Mouse (Mus musculus) hindbrain, embryonic 16.5 days (tissue): ENCODE measurements around the gene Ldhal6b. TPM values are rescaled to one million over a fixed set of nuclear protein-coding genes. Genes with fewer than 3 reads are reported as not detected.
A peak's percentile ranks its signal among the peaks of the same experiment; 100 is the strongest.
"Not testable (repeated sequence)": the region's sequence is repeated elsewhere in the genome, so short reads cannot be mapped to it uniquely, and the experiment has no call there.

ENCODE experiments used
- ATAC-seq: fragments of 200-750 bp; cut with Nextera tagmentation; 2 replicates; pipeline ENCODE4 v1.8.0; 2017; ENCODE audit warnings: moderate TSS enrichment, moderate library complexity
- H3K27ac ChIP-seq: fragments of 300-500 bp; sonication (generic); 2 replicates; pipeline ENCODE4 v1.5.1; 2014; ENCODE audit warnings: low read depth, mild to moderate bottlenecking, control low read depth, low read length, moderate library complexity
- H3K27me3 ChIP-seq: fragments of 300-500 bp; sonication (generic); replicated peaks from 2 replicates; pipeline ENCODE4 v1.6.1; 2014; ENCODE audit warnings: low read length; ENCODE audit not compliant: control insufficient read depth, insufficient read depth
- H3K36me3 ChIP-seq: fragments of 300-500 bp; sonication (generic); 2 replicates; pipeline ENCODE4 v1.6.1; 2014; ENCODE audit warnings: mild to moderate bottlenecking, low read length, moderate library complexity, mixed read lengths; ENCODE audit not compliant: control insufficient read depth, insufficient read depth
- H3K4me1 ChIP-seq: fragments of 300-500 bp; sonication (generic); 2 replicates; pipeline ENCODE4 v1.6.1; 2014; ENCODE audit warnings: low read depth, low read length; ENCODE audit not compliant: control insufficient read depth, insufficient read depth
- H3K4me2 ChIP-seq: fragments of 300-500 bp; sonication (generic); 2 replicates; pipeline ENCODE4 v1.6.1; 2014; ENCODE audit warnings: mild to moderate bottlenecking, low read length, control low read depth, moderate library complexity
- H3K4me3 ChIP-seq: fragments of 300-500 bp; sonication (generic); 2 replicates; pipeline ENCODE4 v1.5.1; 2014; ENCODE audit warnings: mild to moderate bottlenecking, low read length, control low read depth, moderate library complexity
- H3K9ac ChIP-seq: fragments of 300-500 bp; sonication (generic); 2 replicates; pipeline ENCODE4 v1.6.1; 2014; ENCODE audit warnings: low read depth, mild to moderate bottlenecking, control low read depth, low read length, moderate library complexity
- H3K9me3 ChIP-seq: fragments of 300-500 bp; sonication (generic); 2 replicates; pipeline ENCODE4 v1.6.1; 2014; ENCODE audit warnings: mild to moderate bottlenecking, low read length, moderate library complexity; ENCODE audit not compliant: control insufficient read depth
- whole genome bisulfite sequencing: fragments of 180-500 bp; shearing (Covaris S2); extraction: QIAGEN DNeasy Blood & Tissue Kit; methylation state at CpG from one replicate; pipeline ENCODE4 v1.1.7; 2014; 5-methylcytosine and 5-hydroxymethylcytosine counted together
- polyA plus RNA-seq: library from polyadenylated mRNA; unstranded; fragments of >200 nt; fragmentation: Nextera tagmentation; extraction: Ambion mirVana; gene quantifications from 2 replicates; pipeline ENCODE4 v1.2.1, GENCODE M21; 2015

Ldhal6b gene
- polyA plus RNA-seq: not detected in 2 replicates

DNA sequence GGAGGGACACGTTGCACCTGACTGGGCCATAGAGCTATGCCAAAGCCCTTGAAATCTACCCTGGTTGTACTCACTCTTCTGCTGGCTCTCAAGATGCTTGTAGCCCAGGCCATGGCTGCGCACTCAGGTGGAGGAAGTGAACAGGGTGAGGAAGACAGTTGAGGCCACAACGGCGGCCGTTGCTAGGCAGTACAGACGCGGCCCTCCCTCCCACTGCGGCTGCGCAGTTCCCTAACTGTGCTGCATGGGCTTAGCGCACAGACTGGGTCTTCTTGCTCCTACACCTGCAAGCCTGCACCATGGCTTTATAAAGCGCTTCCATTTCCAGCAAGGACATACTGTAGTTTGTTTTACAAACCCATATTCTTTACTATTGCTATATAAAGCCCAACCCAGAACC is at the start of gene Ldhal6b:
Ldhal6b (minus strand) TSS at position 223 of the 400 bp plus-strand sequence.
- H3K27ac ChIP-seq: no peak within 1 kb of the TSS
- no peaks in the 10 kb centered on the region for H3K4me1 ChIP-seq
- no peak within 1 kb of the TSS for H3K9ac ChIP-seq
- no peaks in the 10 kb centered on the region for H3K9me3 ChIP-seq
- no peaks in the 10 kb centered on the region for H3K27me3 ChIP-seq
- H3K4me2 ChIP-seq: no peak within 1 kb of the TSS
- H3K36me3 ChIP-seq: peaks cover 7% of the 10 kb centered on the region; the same call in 1 of the 2 replicates
- WGBS: 95% methylated on average over 11 of the region's 11 CpGs
- H3K4me3 ChIP-seq: no peak within 1 kb of the TSS
- no peak for ATAC-seq

DNA sequence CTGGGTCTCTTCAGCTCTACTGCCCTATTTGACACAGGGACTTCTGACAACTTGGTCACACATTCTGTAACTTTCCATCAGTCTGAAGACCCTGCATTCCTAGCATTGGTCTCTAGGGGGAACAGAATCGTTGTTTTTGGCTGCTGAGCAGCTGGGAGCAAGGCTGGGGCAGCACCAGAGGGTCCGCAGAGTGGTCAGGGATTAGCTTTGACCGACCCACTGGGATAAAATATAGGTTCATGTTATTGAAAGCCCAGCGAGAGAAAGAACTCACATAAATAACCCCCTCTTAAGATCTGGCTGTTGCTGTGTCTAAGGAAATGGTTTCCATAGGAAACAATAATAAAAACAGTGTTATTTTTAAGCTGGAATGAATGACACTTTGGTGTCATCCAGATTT is 48.6 kb upstream of the Ldhal6b start:
- Histone ChIP-seq H3K4me1 (no peaks in the 10 kb centered on the region), H3K4me2 (no peak overlapping the region), H3K27me3 (no peaks in the 10 kb centered on the region), H3K9ac (no peak overlapping the region), H3K9me3 (no peaks in the 10 kb centered on the region), H3K27ac (no peak overlapping the region), H3K4me3 (no peak overlapping the region), H3K36me3 (no peaks in the 10 kb centered on the region)
- no peak for ATAC-seq
- 54% methylated on average over 4 of the region's 4 CpGs for WGBS

DNA sequence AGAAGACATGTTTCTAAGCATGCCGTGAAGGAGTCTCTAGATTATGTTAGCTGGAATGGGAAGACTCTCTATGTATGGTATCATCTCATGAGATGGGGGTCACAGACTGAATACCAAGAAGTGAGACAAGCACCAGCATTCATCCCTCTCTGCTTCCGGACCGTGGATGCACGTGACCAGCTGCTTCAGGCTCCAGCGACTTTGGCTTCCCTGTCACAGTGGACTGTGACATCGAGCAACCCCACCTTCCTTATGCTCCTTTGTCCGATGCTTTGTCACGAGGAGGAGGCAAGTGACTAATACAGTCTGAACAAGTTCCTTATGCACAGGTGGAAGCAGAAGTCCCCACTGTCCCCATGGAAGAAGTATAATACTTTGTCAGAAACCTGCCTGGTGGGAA is 48.2 kb upstream of the Ldhal6b start:
- H3K27me3 ChIP-seq: no peaks in the 10 kb centered on the region
- 83% methylated on average over 8 of the region's 8 CpGs for WGBS

DNA sequence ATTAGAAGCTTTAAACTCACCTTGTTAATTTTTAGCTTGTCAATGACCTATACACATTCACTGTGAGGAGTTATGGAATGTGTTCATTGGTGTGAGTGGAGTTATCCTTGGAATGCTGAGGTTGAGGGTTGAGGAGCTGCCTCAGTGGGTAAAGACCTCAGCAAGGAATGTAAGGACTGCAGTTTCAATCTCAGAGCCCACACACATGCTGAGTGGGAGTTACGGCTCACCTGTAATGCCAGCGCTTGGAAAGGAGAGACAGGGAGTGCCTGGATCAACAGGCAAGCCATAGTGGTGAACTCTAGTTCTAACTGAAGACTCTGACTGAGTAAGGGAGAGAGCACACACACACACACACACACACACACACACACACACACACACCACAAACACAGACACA is 45.3 kb upstream of the Ldhal6b start:
- ATAC-seq: no peak

More for the DNA sequence above, 48.2 kb upstream of the Ldhal6b start:
- Histone ChIP-seq H3K4me1 (no peaks in the 10 kb centered on the region), H3K4me2 (no peak overlapping the region), H3K4me3 (no peak overlapping the region), H3K9ac (no peak overlapping the region), H3K9me3 (no peaks in the 10 kb centered on the region), H3K36me3 (no peaks in the 10 kb centered on the region), H3K27ac (no peak overlapping the region)
- no peak for ATAC-seq

DNA sequence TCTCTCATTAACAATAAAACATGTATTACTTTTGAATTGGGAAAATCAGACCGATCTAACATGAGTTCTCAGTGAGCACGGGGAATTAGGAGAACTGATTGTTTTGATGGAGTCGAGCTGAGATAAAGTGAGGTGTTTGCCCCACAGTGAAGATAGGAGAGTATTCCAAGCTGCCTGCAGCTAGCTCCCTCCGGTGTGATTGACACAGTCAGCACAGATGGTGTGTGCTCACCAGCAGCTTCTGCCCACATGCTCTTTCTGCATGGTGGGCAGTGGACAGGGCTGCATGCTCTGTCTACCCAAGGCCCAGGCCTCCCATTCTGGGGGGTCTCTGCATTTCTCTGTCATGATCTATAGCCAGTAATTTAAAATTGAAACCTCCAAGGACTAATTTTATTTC is 35.1 kb upstream of the Ldhal6b start:
- Histone ChIP-seq H3K4me1 (no peaks in the 10 kb centered on the region), H3K4me3 (no peak overlapping the region), H3K27me3 (no peaks in the 10 kb centered on the region), H3K4me2 (no peak overlapping the region), H3K9ac (no peak overlapping the region), H3K9me3 (no peaks in the 10 kb centered on the region), H3K36me3 (no peaks in the 10 kb centered on the region), H3K27ac (no peak overlapping the region)
- no peak for ATAC-seq
- WGBS: 70% methylated on average over 4 of the region's 4 CpGs

More for the DNA sequence above, 45.3 kb upstream of the Ldhal6b start:
- H3K9me3 ChIP-seq: no peaks in the 10 kb centered on the region
- H3K9ac ChIP-seq: no peak overlapping the region
- no peak overlapping the region for H3K4me3 ChIP-seq
- 87% methylated on average over 2 of the region's 2 CpGs for WGBS
- H3K4me2 ChIP-seq: no peak overlapping the region
- H3K27ac ChIP-seq: no peak overlapping the region
- H3K4me1 ChIP-seq: no peaks in the 10 kb centered on the region
- H3K27me3 ChIP-seq: no peaks in the 10 kb centered on the region
- no peaks in the 10 kb centered on the region for H3K36me3 ChIP-seq

DNA sequence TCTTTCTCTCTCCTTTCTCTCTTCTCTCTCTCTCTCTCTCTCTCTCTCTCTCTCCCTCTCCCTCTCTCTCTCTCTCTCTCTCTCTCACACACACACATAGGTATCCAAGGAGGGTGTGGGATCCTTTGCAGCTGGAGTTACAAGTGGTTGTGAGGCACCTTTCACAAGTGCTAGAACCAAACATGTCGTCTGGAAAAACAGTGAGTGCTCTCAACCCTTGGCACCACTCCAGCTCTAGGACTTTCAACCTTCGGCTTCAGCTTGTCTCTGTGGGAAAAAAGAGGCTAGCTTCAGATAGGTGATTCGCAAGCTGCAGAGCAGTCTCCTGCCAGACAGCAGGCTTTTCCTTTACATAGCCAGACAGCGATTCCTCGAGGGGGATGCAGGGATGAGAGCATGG is 25.2 kb upstream of the Ldhal6b start:
- Histone ChIP-seq H3K4me1 (peaks cover 12% of the 10 kb centered on the region), H3K9me3 (no peaks in the 10 kb centered on the region), H3K27me3 (no peaks in the 10 kb centered on the region; the same call in 1 of the 2 replicates), H3K4me2 (no peak overlapping the region), H3K9ac (no peak overlapping the region), H3K27ac (no peak overlapping the region), H3K4me3 (no peak overlapping the region), H3K36me3 (no peaks in the 10 kb centered on the region)
- ATAC-seq: no peak
- 66% methylated on average over 5 of the region's 5 CpGs for WGBS

DNA sequence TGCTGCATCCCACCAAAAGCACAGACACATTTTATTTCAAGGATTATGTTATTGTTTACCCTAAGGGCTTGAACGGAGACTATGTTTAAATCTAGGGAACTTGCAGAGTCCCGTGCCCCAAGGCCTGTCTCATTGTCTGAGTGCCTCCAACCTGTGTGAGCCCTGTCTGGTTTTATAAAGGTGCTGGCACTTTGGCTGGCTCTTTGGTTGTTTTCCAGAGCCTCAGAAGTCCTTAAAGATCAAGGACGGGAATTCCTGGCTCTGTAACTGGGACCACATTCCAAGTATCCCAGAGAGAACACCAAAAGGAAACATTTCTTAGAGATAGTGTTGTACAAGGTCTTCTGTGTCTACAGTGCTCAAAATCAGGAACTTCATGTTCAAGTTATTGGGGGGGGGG is 24.7 kb upstream of the Ldhal6b start:
- no peak overlapping the region for H3K4me3 ChIP-seq
- H3K4me1 ChIP-seq: peaks cover 14% of the 10 kb centered on the region
- ATAC-seq: no peak
- 63% methylated on average over 3 of the region's 3 CpGs for WGBS
- H3K27ac ChIP-seq: no peak overlapping the region
- no peaks in the 10 kb centered on the region; the same call in 1 of the 2 replicates for H3K27me3 ChIP-seq
- no peak overlapping the region for H3K9ac ChIP-seq
- H3K36me3 ChIP-seq: no peaks in the 10 kb centered on the region
- no peak overlapping the region for H3K4me2 ChIP-seq
- no peaks in the 10 kb centered on the region for H3K9me3 ChIP-seq

DNA sequence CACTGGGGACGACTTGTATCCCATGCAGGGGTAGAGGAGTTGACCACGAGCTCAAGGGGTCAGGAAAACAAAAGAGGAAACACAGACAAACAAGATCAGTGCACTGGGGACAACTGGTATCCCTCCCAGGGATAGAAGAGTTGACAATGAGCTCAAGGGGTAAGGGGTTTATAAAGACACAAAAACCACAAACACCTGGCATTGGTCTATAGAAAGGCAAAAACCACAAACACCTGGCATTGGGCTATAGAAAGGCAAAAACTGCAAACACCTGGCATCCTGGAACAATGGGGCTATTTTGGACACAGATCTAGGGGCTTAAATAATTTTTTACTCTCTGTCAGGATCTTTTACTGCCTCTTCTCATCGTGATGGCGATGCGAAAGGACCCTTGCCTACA is 23.8 kb upstream of the Ldhal6b start:
- H3K27ac ChIP-seq, ATAC-seq, H3K9ac ChIP-seq, H3K36me3 ChIP-seq, H3K4me2 ChIP-seq, H3K9me3 ChIP-seq, H3K4me3 ChIP-seq, H3K27me3 ChIP-seq: not testable (repeated sequence)
- peaks cover 19% of the 10 kb centered on the region for H3K4me1 ChIP-seq
- 77% methylated on average over 5 of the region's 5 CpGs for WGBS

DNA sequence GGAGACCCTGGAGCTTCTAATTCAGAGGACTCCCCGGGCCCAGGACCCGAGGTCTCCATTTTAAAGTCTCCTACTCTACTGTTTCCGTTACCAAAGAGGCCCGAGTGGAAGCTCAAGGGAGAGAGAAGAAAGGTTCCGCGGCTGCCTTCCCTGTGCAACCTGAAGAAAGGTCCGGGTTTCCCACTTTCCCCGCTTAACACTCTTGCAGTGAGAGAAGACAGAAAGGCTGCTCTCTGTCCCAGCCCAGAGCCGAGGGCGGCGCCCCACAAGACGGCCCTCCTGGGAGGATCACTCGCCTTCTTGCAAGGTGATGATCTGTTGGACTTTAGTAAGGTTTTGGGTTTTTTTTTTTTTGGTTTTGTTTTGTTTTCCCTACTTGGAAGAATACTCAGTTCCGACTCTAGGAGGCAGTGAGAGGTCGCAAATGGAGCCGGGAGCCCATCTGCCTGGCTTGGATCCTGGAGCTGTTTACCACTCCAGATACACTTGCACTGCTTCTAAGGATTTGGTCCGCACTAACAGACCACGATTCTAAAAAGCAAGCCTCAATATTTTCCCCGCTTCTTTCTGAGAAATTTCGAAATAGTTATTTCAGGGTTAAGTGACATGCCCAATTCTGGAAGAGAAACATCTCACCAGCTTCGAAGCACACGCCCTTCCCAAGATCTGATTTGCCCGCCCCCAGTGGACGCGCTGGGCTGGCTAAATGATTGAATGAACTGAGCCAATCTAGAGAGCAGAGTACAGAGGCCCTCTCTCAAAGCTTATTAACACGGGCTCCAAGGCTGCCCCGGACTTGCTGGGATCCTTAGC is 21.8 kb upstream of the Ldhal6b start, which contains the start of gene Tmem242:
Tmem242 (minus strand) TSS at position 101 of the 813 bp plus-strand sequence.
- Histone ChIP-seq H3K36me3 (no peaks in the 10 kb centered on the region; the same call in 1 of the 2 replicates), H3K9me3 (no peaks in the 10 kb centered on the region), H3K27me3 (no peaks in the 10 kb centered on the region), H3K4me1 (peaks cover 19% of the 10 kb centered on the region), H3K4me2 (peak within 1 kb of the TSS; percentile 92), H3K27ac (peak within 1 kb of the TSS; percentile 78), H3K9ac (peak within 1 kb of the TSS; percentile 72), H3K4me3 (peak within 1 kb of the TSS; percentile 67)
- peak; percentile 98 for ATAC-seq
- 0% methylated on average over 27 of the region's 27 CpGs for WGBS
